Mouse (Mus musculus): ENCODE results near the gene Maml1. TPM values are rescaled to one million over a fixed set of nuclear protein-coding genes. Genes with fewer than 3 reads are reported as not detected.
A peak's percentile ranks its signal among the peaks of the same experiment; 100 is the strongest.
"Not testable (repeated sequence)": the region's sequence is repeated elsewhere in the genome, so short reads cannot be mapped to it uniquely, and the experiment has no call there.

The Maml1 gene
- 7.0 and 7.4 TPM in 2 replicates for polyA plus RNA-seq (2012; rRNA removed)

- DNase-seq (ENCODE audit: extremely low spot score in 1 of 2, low spot score in 1 of 2) = peak; percentile 95 to 99
Observed at GRCm38 (mm10) chr11:50292190-50292855, at the start of gene Maml1. Maml1 (minus strand) TSS chr11:50292311.

- no peak for DNase-seq (ENCODE audit: extremely low spot score in 1 of 2, low spot score in 1 of 2)
Observed at GRCm38 (mm10) chr11:50336891-50337290, 44.8 kb upstream of the Maml1 start.

- no peak for DNase-seq (ENCODE audit: extremely low spot score in 1 of 2, low spot score in 1 of 2)
Observed at GRCm38 (mm10) chr11:50336126-50336525, 44.0 kb upstream of the Maml1 start.

GRCm38 (mm10) chr11:50333181-50333580 is 41.1 kb upstream of the Maml1 start:
- DNase-seq (ENCODE audit: extremely low spot score in 1 of 2, low spot score in 1 of 2) = no peak

GRCm38 (mm10) chr11:50329378-50329777 is 37.3 kb upstream of the Maml1 start:
- DNase-seq (ENCODE audit: extremely low spot score in 1 of 2, low spot score in 1 of 2) = no peak

- DNase-seq (ENCODE audit: extremely low spot score in 1 of 2, low spot score in 1 of 2) = no peak
Observed at GRCm38 (mm10) chr11:50328075-50328625, 36.0 kb upstream of the Maml1 start.

- no peak for DNase-seq (ENCODE audit: extremely low spot score in 1 of 2, low spot score in 1 of 2)
Observed at GRCm38 (mm10) chr11:50326302-50326966, 34.3 kb upstream of the Maml1 start.

GRCm38 (mm10) chr11:50325496-50326301 is 33.6 kb upstream of the Maml1 start, which contains the start of gene Canx:
Canx (minus strand) TSS chr11:50325673.
- DNase-seq (ENCODE audit: extremely low spot score in 1 of 2, low spot score in 1 of 2) = peak; percentile 99 to 100

GRCm38 (mm10) chr11:50324751-50325471 is 32.8 kb upstream of the Maml1 start:
- DNase-seq (ENCODE audit: extremely low spot score in 1 of 2, low spot score in 1 of 2) = peak in 1 of 2 experiments; percentile 17

- DNase-seq (ENCODE audit: extremely low spot score in 1 of 2, low spot score in 1 of 2) = no peak
Observed at GRCm38 (mm10) chr11:50323843-50324242, 31.7 kb upstream of the Maml1 start.

- no peak for DNase-seq (ENCODE audit: extremely low spot score in 1 of 2, low spot score in 1 of 2)
Observed at GRCm38 (mm10) chr11:50322345-50322744, 30.2 kb upstream of the Maml1 start.

GRCm38 (mm10) chr11:50321239-50321638 is 29.1 kb upstream of the Maml1 start:
- DNase-seq (ENCODE audit: extremely low spot score in 1 of 2, low spot score in 1 of 2) = no peak

GRCm38 (mm10) chr11:50319343-50319742 is 27.2 kb upstream of the Maml1 start:
- DNase-seq (ENCODE audit: extremely low spot score in 1 of 2, low spot score in 1 of 2) = not testable (repeated sequence)

GRCm38 (mm10) chr11:50312803-50313202 is 20.7 kb upstream of the Maml1 start:
- no peak for DNase-seq (ENCODE audit: extremely low spot score in 1 of 2, low spot score in 1 of 2)

GRCm38 (mm10) chr11:50303406-50303805 is 11.3 kb upstream of the Maml1 start:
- no peak for DNase-seq (ENCODE audit: extremely low spot score in 1 of 2, low spot score in 1 of 2)

- peak in 1 of 2 experiments; percentile 44 for DNase-seq (ENCODE audit: extremely low spot score in 1 of 2, low spot score in 1 of 2)
Observed at GRCm38 (mm10) chr11:50291321-50292165, 568 bp downstream of the Maml1 start.

- no peak for DNase-seq (ENCODE audit: extremely low spot score in 1 of 2, low spot score in 1 of 2)
Observed at GRCm38 (mm10) chr11:50290486-50291225, 1.5 kb downstream of the Maml1 start.

GRCm38 (mm10) chr11:50286428-50286827 is 5.7 kb downstream of the Maml1 start:
- DNase-seq (ENCODE audit: extremely low spot score in 1 of 2, low spot score in 1 of 2) = no peak

- no peak for DNase-seq (ENCODE audit: extremely low spot score in 1 of 2, low spot score in 1 of 2)
Observed at GRCm38 (mm10) chr11:50285696-50286095, 6.4 kb downstream of the Maml1 start.

Measured in frontal cortex, adult 2 months (tissue).